Mouse (Mus musculus) erythroblast, embryonic 14.5 days (primary cell): Measurements from ENCODE around the gene Arrdc2. TPM values are rescaled to one million over a fixed set of nuclear protein-coding genes. Genes with fewer than 3 reads are reported as not detected.

Source experiments
- H3K27me3 ChIP-seq: 2 replicates; pipeline ENCODE4 v1.6.1; 2012; ENCODE audit warnings: inconsistent platforms; ENCODE audit not compliant: control insufficient read depth
- H3K36me3 ChIP-seq: 2 replicates; pipeline ENCODE4 v1.6.1; 2012; ENCODE audit warnings: mild to moderate bottlenecking, inconsistent platforms; ENCODE audit not compliant: control insufficient read depth
- H3K4me1 ChIP-seq: 2 replicates; pipeline ENCODE4 v1.6.1; 2012; ENCODE audit warnings: inconsistent platforms; ENCODE audit not compliant: control insufficient read depth
- H3K4me3 ChIP-seq: replicated peaks from 2 replicates; pipeline ENCODE3; 2012; ENCODE audit warnings: moderate library complexity, mild to moderate bottlenecking, inconsistent platforms
- H3K9me3 ChIP-seq: 2 replicates; pipeline ENCODE4 v1.6.1; 2012; ENCODE audit warnings: low read length, inconsistent platforms, mixed read lengths; ENCODE audit not compliant: control insufficient read depth
- GATA1 ChIP-seq: IDR thresholded peaks from 2 replicates; pipeline ENCODE4 v1.6.1; 2012; ENCODE audit warnings: low read length, inconsistent platforms, mixed read lengths
- TAL1 ChIP-seq: IDR thresholded peaks from 3 replicates; pipeline ENCODE4 v1.6.1; 2012; ENCODE audit warnings: low read length, inconsistent platforms, mixed read lengths
- polyA plus RNA-seq: library from polyadenylated mRNA; stranded (reverse); fragments of >175 nt; gene quantifications from 2 replicates; pipeline ENCODE4 v1.2.3, GENCODE M21; 2012

Gene Arrdc2
- polyA plus RNA-seq, 1 experiment, result 50.4 TPM

- Histone ChIP-seq H3K4me1 (peaks cover 80% of the 10 kb centered on the region), H3K27me3 (peaks cover 16% of the 10 kb centered on the region), H3K9me3 (no peaks in the 10 kb centered on the region), H3K36me3 (peaks cover 24% of the 10 kb centered on the region), H3K4me3 (peak overlapping the region; percentile 90)
- TF ChIP-seq TAL1 (peak; percentile 94), GATA1 (peak; percentile 97)
Observed at GRCm38 (mm10) chr8:70843214-70843773, 3.8 kb upstream of the Arrdc2 start.

GRCm38 (mm10) chr8:70842484-70842883, 3.0 kb upstream of the Arrdc2 start:
- Histone ChIP-seq H3K36me3 (peaks cover 29% of the 10 kb centered on the region), H3K4me1 (peaks cover 82% of the 10 kb centered on the region), H3K27me3 (peaks cover 9% of the 10 kb centered on the region), H3K4me3 (peak overlapping the region; percentile 90), H3K9me3 (no peaks in the 10 kb centered on the region)
- TF ChIP-seq GATA1 (no peak), TAL1 (no peak)

- Histone ChIP-seq H3K27me3 (peaks cover 1% of the 10 kb centered on the region; the same call in 1 of the 2 replicates), H3K4me3 (peak overlapping the region; percentile 90), H3K9me3 (no peaks in the 10 kb centered on the region), H3K36me3 (peaks cover 40% of the 10 kb centered on the region), H3K4me1 (peaks cover 86% of the 10 kb centered on the region)
- TF ChIP-seq TAL1, result no peak
- TF ChIP-seq GATA1, result no peak
Observed at GRCm38 (mm10) chr8:70841147-70842072, 1.9 kb upstream of the Arrdc2 start.

- peaks cover 48% of the 10 kb centered on the region for H3K36me3 ChIP-seq
- H3K9me3 ChIP-seq, result no peaks in the 10 kb centered on the region
- no peaks in the 10 kb centered on the region for H3K27me3 ChIP-seq
- H3K4me3 ChIP-seq, result peak overlapping the region; percentile 90
- TF ChIP-seq GATA1 (no peak), TAL1 (no peak)
- peaks cover 89% of the 10 kb centered on the region for H3K4me1 ChIP-seq
Observed at GRCm38 (mm10) chr8:70840590-70840989, 1.1 kb upstream of the Arrdc2 start.

DNA sequence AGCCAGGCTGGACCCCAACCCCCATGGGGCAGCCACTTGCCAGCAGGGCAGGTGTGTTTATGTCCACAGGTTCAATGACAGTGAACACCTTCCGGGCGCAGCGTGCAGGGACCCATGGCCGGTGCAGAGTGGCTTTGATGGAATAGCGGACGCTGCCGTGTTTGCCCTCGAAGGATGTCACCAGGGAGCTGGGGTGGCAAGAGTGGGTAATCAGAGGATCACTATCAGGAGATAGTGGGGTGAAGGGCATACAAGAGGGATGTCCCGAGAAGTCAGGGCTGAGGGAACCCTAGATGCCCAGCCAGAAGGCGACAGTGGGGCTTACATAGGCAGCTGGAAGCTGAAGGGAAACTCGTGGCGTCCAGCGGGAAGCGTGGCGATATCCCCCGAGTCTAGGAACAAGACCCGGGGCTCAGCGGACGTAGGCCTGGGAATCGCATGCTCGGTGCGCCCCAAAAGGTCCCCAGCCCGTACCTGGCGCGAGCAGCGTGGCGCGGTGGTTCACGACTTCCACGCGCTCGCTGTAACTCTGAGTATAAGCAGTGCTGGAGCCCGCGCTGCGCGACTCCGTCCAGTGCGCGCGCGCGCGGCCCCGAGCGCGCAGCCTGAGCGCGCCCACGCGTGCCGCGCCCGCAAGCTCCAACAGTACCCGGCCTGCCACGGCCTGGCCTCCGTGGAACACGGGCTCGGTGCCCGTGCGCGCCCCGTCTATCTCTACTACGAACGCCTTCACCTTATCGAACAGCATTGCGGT, 689 bp downstream of the Arrdc2 start:
- TF ChIP-seq TAL1 (no peak), GATA1 (no peak)
- Histone ChIP-seq H3K27me3 (no peaks in the 10 kb centered on the region), H3K36me3 (peaks cover 59% of the 10 kb centered on the region), H3K4me1 (peaks cover 89% of the 10 kb centered on the region), H3K9me3 (no peaks in the 10 kb centered on the region), H3K4me3 (peak overlapping the region; percentile 90)

- Histone ChIP-seq H3K9me3 (no peaks in the 10 kb centered on the region), H3K27me3 (no peaks in the 10 kb centered on the region), H3K36me3 (peaks cover 66% of the 10 kb centered on the region), H3K4me1 (peaks cover 86% of the 10 kb centered on the region), H3K4me3 (peak overlapping the region; percentile 59)
- TF ChIP-seq GATA1 (no peak), TAL1 (no peak)
Observed at GRCm38 (mm10) chr8:70836666-70837065, 2.9 kb downstream of the Arrdc2 start.

DNA sequence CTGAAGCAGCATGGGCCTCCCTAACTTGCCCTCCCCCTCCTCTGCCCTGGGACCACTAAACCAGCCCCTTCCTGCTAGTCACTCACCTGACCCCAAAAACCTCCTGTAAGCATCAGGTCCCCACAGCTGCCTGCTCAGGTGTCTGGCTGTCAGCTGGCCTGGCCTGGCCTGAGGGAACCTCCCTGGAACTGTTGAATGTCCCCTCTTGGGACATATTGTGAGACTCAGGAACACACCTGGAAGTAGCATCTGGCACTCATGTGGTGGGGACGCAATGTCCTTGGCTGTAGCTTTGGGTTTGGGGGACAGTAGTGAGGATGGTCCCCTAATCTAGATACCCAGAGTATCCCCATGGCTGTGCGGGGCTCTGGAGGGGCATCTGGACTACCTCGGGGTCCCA, 5.4 kb downstream of the Arrdc2 start:
- peaks cover 72% of the 10 kb centered on the region for H3K4me1 ChIP-seq
- no peak overlapping the region for H3K4me3 ChIP-seq
- TF ChIP-seq GATA1 (no peak), TAL1 (no peak)
- no peaks in the 10 kb centered on the region for H3K9me3 ChIP-seq
- H3K36me3 ChIP-seq, result peaks cover 69% of the 10 kb centered on the region
- no peaks in the 10 kb centered on the region; the same call in 1 of the 2 replicates for H3K27me3 ChIP-seq

DNA sequence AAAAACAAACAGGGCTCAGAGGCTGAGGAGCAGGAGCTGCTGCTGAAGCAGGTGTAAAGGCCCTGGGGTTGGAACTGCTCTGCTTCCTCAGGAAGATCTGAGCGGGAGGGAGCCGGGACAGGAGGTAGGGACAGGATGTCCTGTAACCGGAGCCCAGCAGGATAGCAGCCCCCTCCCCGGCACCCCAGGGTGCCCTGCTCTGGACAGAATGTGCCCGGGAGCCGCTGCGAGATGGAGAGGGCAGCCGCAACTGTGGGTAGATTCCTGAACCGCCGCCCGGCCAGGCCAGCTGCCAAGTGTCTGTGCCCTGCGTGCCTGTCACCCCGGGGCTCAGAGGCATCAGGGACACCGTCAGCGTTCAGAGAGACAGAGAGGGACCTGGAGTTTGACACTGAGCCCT, 6.0 kb downstream of the Arrdc2 start:
- TF ChIP-seq GATA1, result no peak
- no peak for TF ChIP-seq TAL1
- H3K27me3 ChIP-seq, result no peaks in the 10 kb centered on the region; the same call in 1 of the 2 replicates
- peaks cover 64% of the 10 kb centered on the region for H3K36me3 ChIP-seq
- H3K9me3 ChIP-seq, result no peaks in the 10 kb centered on the region
- no peak overlapping the region for H3K4me3 ChIP-seq
- H3K4me1 ChIP-seq, result peaks cover 67% of the 10 kb centered on the region

- Histone ChIP-seq H3K9me3 (no peaks in the 10 kb centered on the region), H3K36me3 (peaks cover 62% of the 10 kb centered on the region), H3K4me3 (no peak overlapping the region), H3K27me3 (no peaks in the 10 kb centered on the region; the same call in 1 of the 2 replicates), H3K4me1 (peaks cover 64% of the 10 kb centered on the region)
- TF ChIP-seq GATA1 (no peak), TAL1 (no peak)
Observed at GRCm38 (mm10) chr8:70833018-70833482, 6.5 kb downstream of the Arrdc2 start.
